Mouse (Mus musculus) gastrocnemius, postnatal 25 days (tissue): ENCODE data around the gene Cyth1. TPM values are rescaled to one million over a fixed set of nuclear protein-coding genes. Genes with fewer than 3 reads are reported as not detected.
A peak's percentile ranks its signal among the peaks of the same experiment; 100 is the strongest.

Experiments
- DNase-seq: peaks from one replicate; pipeline ENCODE4 v3.0.0; 2022
- total RNA-seq, 2 experiments: library from RNA; stranded (reverse); gene quantifications; 1 replicate in 1 of 2; 2 replicates in 1 of 2; pipeline ENCODE4 v1.2.3; 2021

The Cyth1 gene
- total RNA-seq, 2 experiments from 2014 or later, result 30.0 to 32.3 TPM

DNA sequence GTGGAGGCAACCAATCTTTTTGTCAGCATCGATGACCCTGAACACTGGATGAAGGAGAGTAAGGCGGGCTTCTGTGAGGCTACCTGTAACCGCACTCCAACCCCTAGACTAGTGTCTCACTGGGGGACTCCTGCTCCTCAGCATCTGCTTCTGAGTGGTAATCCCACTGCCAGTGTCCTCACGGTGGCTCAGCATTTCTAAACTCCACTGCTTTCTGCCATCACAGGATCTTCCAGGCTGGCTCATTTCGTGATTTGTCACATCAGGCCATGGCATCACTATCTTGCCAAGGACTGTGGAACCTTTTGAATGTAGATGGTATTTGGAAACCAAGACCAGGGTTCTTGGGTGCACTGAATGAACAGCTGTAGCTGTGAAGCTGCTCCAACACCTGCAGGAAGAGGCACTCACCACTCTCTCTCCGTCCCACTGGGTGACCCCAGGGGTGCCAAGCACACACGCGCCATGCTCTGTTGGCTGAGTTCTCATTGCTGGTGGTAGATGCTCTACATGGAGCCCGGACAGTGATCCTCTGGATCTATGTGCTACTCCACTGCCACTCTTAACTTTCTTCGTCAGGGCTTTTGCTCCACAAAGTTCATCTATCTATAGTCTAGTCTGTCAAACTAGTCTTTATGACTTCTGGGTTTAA lies 24.9 kb downstream of the Cyth1 start:
- DNase-seq, result no peak

DNA sequence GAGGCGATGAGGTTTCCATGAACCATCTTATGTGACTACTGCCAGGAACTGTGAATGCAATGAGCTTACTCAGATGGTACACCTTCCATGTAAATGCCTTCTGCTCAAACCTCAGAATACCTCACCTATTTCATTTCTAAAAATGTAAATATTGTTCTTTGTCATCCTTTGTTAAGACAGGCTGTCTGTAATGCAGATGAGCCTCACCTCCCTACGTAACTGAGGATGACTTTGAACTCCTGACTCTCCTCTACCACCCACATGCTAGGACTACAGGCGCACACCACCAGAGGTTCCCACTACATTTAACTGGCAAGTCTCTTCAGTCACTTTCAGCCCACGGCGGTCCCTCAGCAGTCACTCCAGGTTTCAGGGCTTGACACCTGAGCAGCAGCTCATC lies 25.5 kb downstream of the Cyth1 start:
- no peak for DNase-seq

DNA sequence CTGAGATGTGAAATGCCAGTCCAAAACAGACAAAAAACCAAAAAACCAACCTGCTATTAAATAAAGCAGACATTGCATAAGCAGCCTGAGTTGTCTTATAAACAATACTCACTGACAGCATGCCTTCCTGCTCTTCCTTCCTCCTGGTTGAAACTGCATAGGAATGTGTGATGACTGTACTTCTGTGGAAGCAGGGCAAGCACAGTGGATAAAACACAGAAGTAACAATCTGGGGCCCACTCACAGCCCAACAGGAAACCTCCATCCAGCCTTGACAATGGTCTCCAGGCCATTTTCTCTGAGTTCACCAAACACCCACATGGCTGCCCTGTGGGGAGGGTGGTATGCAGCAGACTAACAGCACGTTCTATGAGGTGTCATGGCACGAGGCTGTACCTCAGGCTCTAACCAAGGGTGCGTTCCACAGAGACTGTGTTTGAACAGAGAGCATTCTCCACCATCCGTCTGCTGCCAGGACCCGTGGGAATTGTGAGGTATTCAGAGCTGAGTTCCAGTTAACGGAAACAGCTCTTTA lies 26.0 kb downstream of the Cyth1 start:
- DNase-seq, result no peak

DNA sequence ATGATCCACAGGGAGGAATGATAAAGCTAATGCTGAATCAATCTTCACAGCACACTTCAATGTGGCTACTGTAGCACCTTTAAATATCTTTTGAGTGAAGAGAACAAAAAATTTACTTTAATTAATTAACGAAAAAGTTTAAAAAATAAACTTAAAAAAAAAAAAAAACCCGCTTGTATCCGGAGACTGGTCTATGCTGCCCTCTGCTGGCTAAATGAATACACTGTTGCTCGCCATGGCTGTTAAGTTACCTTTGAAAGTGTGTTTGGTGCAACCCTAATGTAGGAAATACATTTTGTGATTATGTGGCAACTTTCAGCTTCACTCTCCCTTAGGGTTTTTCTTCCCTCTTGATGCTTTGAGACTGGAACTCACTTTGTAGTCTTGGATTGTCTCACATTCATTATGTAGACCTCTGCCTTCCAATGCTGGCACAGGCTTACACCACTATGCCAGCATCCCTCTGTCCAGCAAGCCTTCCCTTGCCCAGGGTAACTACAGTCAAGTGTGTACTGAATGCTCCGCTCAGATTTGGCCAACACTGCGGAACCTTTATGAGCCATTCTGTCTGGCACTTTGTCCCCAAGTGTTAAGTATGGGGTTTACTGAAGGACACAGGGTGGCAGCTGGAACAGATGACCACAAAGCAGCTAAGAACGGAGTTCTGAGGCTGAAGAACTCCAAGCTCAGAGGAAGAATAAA lies 27.7 kb downstream of the Cyth1 start:
- DNase-seq, result no peak

DNA sequence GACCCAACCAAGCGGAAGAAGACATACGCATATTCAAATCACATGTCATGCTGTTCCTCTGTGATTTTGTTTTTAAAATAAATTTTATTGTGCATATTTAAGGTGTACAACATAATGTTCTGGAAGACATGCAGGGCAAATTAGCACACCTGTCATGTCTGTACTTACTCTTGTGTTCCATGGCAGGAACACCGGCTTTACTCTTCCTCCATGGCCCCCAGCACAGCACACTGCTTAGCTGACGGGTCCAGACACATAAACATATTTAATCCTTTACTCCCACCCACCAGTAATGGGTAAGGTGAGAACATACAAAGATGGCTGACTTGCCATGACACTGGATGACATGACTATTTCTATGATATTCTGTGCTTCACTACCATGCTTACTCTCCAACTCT lies 29.3 kb downstream of the Cyth1 start:
- no peak for DNase-seq

DNA sequence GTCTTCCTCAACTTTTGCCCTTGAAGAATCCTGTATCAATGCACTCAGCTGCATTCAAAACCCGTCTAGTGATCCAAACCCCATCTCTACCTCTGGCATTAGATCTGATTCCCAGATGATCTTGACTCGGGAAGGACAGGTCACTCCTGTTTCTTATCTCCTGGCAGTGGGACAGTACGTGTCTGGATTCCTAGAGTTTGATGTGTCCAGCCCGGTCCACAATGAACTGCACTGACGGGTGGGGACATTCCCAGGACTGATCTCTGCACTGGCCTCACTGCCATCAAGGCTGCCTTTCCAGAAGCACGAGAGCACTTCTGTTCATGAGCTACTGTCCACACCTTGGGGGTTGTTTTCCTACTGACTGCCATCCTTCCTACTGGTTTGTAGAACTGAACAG lies 31.9 kb downstream of the Cyth1 start:
- no peak for DNase-seq

DNA sequence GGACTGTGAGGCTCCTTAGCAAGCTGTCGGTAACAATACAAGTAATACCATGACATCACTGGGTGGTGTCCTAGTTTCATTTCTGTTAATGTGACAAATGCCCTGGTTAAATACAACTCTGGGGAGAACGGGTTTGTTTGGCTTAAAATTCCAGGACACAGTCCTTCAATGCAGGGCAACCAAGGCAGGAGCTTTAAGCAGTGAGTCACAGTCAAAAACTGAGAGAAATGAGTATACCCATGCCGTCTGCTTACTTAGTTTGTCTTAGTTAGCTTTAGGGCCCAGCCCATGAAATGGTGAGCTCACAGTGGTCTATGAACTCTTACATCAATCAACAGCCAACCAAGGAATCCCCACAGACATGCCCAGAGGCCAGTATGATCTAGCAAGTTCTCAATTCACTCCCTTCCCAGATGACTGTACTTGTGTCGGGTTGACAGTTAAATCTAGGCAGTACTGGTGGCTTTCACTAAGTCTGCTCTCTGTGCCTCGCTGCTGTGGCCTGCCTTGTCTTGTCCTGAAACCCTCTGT lies 32.4 kb downstream of the Cyth1 start:
- no peak for DNase-seq

DNA sequence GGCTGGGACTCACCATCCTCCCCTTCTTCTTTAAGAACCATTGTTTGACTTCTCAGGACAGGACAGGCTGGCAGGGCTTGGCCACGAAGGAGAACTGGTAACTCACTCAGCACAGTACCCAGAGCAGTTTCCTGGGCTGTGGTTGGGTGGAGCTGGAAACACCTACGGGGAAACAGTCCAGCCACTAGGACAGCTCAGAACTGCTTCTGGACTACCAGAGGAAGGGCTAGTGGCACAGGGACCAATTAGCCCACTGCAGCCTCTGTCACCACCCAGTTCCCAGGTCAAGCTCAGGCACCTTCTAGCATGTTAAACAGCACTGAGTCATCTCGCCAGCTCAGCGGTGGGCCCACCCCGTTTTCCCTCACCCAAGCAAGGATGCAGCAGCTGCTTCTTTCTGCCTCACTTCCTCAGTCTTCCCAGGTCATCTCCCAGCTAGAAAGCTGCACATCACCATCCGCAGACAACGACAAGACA lies 35.7 kb downstream of the Cyth1 start:
- DNase-seq, result no peak

DNA sequence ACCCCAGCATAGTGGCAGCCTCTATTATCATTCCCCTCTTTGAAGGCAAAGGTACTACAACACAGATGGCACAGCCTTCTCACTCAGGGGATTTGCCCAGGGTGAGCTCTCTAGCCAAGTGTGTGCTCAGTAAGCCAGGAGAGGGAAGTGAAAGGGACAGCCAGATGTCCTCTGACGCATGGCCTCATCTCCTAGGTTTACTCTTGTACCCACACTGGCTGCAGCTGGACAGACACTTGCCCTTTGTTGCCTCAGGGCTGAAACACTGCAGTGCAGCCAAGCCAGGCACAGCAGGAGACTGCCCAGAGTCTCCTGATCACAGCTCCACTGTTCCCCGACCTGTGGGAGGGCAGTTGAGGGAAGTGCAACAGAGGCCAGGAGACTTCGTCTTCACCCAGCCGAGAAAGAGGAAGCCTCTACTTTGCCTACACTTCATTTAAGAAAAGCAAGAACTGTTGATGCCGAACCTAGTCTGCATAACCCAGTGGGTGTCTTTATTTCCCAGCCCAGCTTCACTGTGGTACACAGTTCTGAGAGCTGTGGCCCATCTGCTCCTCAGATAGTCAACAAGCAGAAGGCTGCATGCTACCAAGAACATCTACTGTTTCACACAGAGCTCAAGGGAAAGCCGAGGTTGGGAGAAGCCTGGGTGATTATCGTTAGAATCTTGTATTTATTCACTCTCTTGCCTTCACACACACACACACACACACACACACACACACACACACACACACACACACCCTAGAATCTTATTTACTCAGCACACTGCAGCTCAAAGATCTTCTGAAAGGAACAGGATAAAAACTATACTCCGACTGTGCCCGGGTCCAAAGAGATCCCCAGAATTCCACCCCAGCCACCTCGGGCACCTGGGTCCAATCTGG lies 36.4 kb downstream of the Cyth1 start:
- peak; percentile 74 for DNase-seq

DNA sequence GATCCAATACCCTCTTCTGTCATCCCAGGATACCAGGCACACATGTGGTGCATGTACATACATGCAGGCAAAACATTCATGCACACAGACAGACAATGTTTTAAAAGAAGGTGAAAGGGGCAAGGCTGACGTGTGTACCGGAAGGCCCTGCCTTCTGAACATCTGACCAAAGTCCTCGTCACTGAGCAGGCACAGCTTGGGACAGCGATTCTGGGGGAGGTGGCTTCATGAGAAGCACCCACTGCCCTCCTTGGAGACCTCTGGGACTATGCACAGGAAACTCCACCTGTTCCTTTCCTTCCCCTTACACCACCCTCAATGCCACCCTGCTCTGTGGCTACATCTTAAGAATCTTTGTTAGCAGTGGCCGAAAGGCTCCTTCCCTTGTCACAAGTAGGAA lies 37.4 kb downstream of the Cyth1 start:
- no peak for DNase-seq

DNA sequence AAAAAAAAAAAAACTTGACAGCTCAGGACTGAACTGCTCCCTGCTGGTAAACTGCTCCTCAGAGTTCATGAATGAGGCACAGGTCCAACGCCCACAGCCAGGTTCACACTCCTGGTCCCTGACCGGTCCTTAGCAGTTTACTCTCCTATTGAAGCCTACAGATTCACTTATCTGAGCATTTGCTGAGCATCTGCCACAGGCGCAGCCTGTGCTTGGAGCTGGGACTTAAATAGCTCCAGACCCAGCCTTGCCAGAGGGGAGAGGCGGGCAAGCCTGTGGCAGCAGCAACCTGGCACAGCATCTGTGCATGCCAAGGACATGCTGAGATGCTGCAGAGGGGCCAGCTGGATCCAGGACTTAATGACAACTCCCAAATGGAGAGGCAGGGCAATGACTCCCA lies 38.3 kb downstream of the Cyth1 start:
- DNase-seq, result peak; percentile 63

DNA sequence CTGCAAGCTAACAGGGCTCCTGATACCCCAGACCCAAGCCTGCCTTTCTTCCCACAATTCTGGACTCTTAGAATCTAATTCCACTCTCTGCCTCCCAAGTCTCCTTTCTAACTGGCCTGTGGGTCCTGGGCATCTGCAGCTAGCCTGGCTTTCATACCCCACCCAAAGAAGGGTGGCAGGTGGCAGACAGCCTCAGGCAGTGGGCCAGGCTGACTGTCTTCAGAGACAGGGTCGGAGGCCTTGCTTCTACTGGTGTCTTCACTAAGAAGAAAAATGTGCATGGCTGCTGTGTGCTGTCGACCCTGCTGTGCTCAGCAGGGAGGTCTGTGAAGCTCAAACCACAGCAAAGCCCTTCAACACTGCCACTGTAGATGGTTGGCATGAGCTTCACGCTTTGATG lies 39.0 kb downstream of the Cyth1 start:
- no peak for DNase-seq

DNA sequence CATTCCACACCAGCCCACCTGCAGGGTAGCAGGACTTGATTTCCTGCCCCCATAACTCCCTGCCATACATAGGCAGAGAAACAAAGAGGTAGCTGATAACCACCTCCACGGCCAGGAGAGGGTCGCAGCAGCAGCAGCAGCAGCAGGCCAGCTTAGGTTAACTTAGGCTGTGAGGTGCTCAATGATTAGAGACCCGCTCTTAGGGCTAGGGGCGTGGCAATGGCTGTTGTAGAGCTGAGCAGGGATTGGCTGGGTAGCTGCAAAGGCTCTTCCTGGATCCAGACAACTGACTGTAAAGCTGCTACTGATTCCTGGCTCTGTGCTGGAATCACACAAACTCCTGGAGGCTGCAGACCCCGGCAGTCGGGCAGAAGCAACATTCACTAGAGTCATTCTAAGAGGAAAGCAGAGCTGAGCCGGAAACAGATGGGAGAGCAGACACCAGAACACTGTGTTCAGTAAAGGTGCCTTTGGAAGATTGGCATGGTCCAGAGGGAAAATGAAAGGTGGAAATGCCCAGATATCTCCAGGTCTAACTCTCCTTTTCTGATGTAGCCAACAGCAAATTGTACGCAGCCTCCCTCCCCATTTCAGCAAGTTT lies 39.6 kb downstream of the Cyth1 start:
- DNase-seq, result no peak

DNA sequence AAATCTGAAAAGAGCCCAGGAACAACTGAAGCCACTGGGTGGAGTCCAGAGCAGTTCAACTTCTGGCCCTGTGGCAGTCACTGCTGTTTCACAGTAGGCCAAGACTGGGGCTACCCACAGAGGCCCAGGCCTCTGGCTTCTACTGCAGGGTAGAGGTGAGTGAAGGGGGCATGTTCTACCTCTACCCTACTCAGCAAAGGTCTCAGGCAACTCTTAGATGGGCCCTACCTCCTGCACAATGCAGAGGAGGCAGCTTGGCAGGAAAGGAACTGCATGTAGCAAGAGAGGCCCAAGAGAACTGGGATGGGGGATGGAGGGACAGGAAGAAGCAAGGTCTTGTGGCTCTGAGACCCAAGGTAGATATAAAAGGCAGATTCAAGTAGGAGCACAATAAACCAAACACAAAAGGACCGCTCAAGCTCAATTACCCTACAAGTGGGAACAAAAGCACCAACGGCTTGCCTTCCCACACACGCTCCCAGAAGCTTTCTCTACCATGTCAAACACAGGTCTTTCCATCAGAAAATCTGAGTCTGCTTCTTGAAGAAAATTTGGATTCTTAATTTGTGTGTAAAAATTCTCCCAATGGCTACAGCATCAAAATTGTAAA lies 40.9 kb downstream of the Cyth1 start:
- no peak for DNase-seq

DNA sequence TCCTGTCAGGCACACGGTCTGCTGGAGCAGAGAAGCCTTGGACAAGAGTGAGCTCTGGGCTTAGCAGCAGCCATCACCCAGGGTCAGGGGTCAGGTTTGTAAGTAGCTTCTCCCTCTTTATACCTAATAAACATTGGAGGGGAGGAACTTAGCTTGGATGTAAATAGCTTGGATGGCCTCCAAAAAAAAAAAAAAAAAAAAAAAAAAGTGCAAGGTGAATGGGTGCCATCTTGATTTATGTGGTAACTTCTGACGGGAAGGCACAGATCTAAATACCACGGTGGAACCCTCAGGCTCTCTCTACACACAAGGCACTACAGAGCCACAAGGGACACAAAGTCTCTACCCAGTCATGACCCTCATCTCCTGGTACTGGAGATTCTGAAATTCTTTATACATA lies 42.1 kb downstream of the Cyth1 start:
- DNase-seq, result no peak

DNA sequence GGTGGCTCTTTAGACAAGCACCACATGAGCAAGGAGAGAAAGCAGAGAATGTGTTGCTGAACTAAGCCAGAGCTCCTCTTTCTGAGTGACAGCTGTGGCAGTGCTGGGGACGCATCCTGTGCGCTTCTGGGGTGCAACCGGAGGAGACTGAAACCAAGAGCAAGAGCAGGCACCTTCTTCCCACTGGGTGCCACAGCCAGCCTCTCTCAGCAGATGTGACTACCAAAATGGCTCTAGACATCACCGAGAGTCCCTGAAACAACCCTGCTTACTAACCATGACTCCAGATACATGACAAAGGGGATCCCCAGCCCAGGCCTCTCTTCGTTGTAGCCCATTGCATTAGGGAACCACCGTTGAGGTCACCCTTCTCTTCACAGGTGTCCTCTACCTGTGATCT lies 44.9 kb downstream of the Cyth1 start:
- no peak for DNase-seq

DNA sequence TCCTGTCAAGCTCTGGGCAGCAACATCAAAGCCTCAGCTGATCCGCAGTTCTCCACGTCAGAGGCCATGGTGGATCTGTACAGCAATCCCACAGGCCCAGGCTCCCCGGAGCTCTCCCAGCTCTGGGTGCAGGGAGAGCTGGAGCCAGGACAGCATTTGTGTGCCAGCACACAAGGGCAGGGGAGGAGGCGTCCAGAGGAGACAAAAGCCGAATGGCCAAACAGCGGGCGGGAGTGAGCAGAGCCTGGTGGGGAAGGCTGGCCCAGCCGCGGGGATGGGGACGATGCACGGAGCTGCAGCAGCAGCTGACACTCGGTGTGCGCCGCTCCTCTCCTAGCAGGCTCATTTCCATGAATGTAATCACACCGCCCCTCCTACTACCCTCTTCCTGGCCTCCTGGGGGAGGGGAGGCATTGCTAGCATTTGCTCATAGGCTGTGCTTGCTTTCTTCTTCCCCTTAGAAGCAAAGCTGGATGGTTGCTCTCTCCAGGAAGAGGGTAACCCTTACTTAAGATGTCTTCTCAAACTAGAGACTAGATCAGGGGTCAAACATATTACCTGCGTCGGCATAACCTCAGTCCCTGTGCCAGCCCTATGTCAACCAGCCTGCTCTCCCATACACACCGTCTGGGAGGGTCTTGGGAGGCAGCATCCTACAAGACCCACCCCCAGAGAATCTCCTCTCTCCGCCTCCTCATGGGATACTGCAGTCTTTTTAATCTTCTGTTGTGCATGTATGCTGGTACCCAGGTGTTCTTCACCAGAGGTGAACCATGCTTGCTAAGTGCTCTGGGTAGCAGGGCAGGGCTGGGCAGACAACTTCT lies 45.8 kb downstream of the Cyth1 start:
- DNase-seq, result peak; percentile 62

DNA sequence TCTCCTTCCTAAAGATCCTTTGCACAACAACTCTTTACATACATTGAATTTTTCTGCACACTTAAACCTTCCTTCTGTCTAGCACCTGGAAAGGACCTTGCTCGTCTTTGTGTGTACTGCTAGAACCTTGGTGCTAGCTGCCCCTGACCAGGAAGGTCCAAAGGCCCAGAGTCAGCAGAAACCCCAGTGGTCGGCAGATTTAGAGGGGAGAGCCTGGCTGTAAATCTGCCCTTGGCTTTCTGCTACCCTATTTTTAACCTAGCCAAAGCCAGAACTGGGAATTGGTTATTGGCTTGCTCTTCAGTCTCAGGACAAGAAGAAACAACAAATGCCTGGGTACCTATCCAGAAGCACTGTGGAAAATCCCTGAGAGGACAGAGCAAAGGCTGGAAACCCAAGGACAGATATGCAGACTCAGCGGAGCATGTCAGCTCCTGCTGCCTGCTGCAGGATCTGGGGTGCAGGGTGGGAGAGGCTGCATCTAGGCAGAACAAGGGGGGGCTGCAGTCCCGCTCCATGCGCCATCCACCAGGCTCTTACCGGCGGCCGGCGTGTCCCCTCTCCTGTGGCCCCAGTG lies 46.5 kb downstream of the Cyth1 start:
- no peak for DNase-seq

DNA sequence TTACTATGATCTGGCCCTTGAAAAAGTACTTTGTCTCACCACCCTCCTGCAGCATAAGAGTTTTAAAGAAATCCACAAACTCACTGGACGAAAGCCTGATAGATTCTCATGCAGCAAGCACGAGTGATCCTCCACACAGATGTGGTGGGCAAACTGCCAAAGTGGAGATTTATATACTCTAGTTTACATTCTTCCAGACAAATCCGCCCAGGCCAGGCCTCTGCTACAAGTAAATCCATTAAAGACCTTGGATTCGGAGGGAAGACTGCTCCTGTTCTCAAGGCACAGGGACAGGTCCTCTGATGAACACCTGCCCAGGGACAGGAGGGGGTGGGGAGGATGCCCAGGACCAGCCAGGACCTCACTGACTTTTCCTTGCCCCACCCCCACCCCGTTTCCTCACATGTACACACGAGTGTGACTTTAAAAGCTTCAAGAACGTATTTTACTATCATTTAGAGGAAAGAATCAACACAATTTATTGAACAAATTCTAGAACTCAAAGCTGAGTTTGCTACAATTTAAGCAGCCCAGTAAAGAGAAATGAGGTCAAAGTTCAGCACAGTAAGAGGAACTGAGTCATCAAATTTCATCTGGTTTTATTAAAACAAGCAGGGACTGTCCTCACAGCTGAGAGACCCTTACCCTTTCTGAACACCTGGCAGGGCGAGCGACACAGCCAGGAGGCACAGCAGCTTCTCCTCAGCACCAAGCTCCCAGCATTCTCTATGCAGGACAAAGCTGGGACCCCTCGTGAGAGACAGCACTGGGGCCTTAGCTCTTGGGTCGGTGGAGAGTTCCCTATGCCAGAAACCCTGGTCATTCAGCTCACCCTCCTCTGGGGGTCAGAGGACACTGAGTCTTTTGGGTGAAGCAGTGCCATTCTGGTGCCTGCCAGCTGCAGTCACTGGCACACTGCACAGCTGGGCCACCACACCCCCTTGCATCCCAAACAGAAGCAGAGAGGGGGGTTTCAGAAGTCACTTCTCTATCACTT lies 47.3 kb downstream of the Cyth1 start:
- no peak for DNase-seq
